ENCODE assay signal across 21 mouse cellular contexts in genomic region chr1:185358211-185358610, GRCm38 (mm10). TPM values are rescaled to one million over a fixed set of nuclear protein-coding genes. Genes with fewer than 3 reads are reported as not detected.
DNase-seq lines count a peak whose midpoint lies in the region; ATAC-seq lines count a peak whose summit lies in the region.
"Had no signal": no experiment of that assay in that cellular context is flagged by ENCODE, and none has a peak within 500 bp of the region (broad histone marks: within the 10 kb centered on the region; RNA-seq: fewer than 3 reads in every experiment).

No protein-coding gene starts in this region.

- H3K36me3 ChIP-seq in heart, embryonic 10.5 days: peaks cover 46% of the 10 kb centered on the region
- H3K36me3 ChIP-seq in heart, embryonic 12.5 days: peaks cover 38% of the 10 kb centered on the region
- peaks cover 4% of the 10 kb centered on the region for H3K36me3 ChIP-seq in midbrain, embryonic 11.5 days (ENCODE audit: control insufficient read depth, insufficient read depth, low read length)
- H3K36me3 ChIP-seq in midbrain, embryonic 14.5 days (ENCODE audit: control insufficient read depth, insufficient read depth, low read length): peaks cover 46% of the 10 kb centered on the region

- peak; percentile 79 for DNase-seq in heart, adult 11 months
- no peak for DNase-seq in heart, adult 18-20 months
- peak; percentile 61 for DNase-seq in heart, embryonic 10.5 days (ENCODE audit: low spot score)
- DNase-seq in midbrain, embryonic 11.5 days (ENCODE audit: low spot score, missing footprints): peak; percentile 14
- DNase-seq in midbrain, embryonic 14.5 days: no peak
- DNase-seq: adrenal gland, adult 2 months; adrenal gland, adult 8-10 months; adrenal gland, postnatal 10 days; adrenal gland, postnatal 14 days; adrenal gland, postnatal 25 days; adrenal gland, postnatal 36 days; B cell, adult 2 months; cerebellum, adult 11 months; cerebellum, adult 11-12 months; cerebellum, adult 18-20 months had no signal

- 0 out of 2 replicates have a peak, but pooled peaks cover 3% of the 10 kb centered on the region for H3K4me1 ChIP-seq in heart, embryonic 10.5 days
- peaks cover 7% of the 10 kb centered on the region; the same call in 1 of the 2 replicates for H3K4me1 ChIP-seq in heart, embryonic 12.5 days (replicated peaks)
- peaks cover 2% of the 10 kb centered on the region; the same call in 1 of the 2 replicates for H3K4me1 ChIP-seq in midbrain, embryonic 11.5 days (ENCODE audit: control insufficient read depth, insufficient read depth, low read length)
- H3K4me1 ChIP-seq in midbrain, embryonic 14.5 days (ENCODE audit: control insufficient read depth, insufficient read depth, low read length): peaks cover 4% of the 10 kb centered on the region

- H3K27me3 ChIP-seq in heart, embryonic 10.5 days (ENCODE audit: insufficient read depth, poor library complexity, severe bottlenecking): no peaks in the 10 kb centered on the region
- no peaks in the 10 kb centered on the region for H3K27me3 ChIP-seq in heart, embryonic 12.5 days (replicated peaks)
- no peaks in the 10 kb centered on the region for H3K27me3 ChIP-seq in midbrain, embryonic 11.5 days (ENCODE audit: control insufficient read depth, insufficient read depth, low read length)
- H3K27me3 ChIP-seq in midbrain, embryonic 14.5 days (ENCODE audit: control insufficient read depth, insufficient read depth, low read length): no peaks in the 10 kb centered on the region
- H3K27me3 ChIP-seq: CH12.LX, Patski had no signal

- no peaks in the 10 kb centered on the region for H3K9me3 ChIP-seq in heart, embryonic 10.5 days
- no peaks in the 10 kb centered on the region for H3K9me3 ChIP-seq in heart, embryonic 12.5 days (replicated peaks)
- no peaks in the 10 kb centered on the region for H3K9me3 ChIP-seq in midbrain, embryonic 11.5 days (ENCODE audit: control insufficient read depth, low read length)
- no peaks in the 10 kb centered on the region for H3K9me3 ChIP-seq in midbrain, embryonic 14.5 days (ENCODE audit: control insufficient read depth, low read length)
- H3K9me3 ChIP-seq: G1E had no signal

- ATAC-seq in heart, embryonic 12.5 days (ENCODE audit: insufficient number of reproducible peaks, low FRiP score): no peak
- no peak for ATAC-seq in midbrain, embryonic 11.5 days (ENCODE audit: low FRiP score)
- no peak for ATAC-seq in midbrain, embryonic 14.5 days (ENCODE audit: low FRiP score, low TSS enrichment)
- ATAC-seq: activated CD4-positive, CD25-positive, alpha-beta regulatory T cell, adult 4 months; CD4-positive, CD25-positive, alpha-beta regulatory T cell, adult 4 months; Patski had no signal

- no peak overlapping the region for H3K4me2 ChIP-seq in heart, embryonic 12.5 days
- H3K4me2 ChIP-seq in midbrain, embryonic 11.5 days: no peak overlapping the region
- H3K4me2 ChIP-seq in midbrain, embryonic 14.5 days (ENCODE audit: low read length): no peak overlapping the region

- WGBS in heart, embryonic 10.5 days: 82% methylated on average over 4 of the region's 4 CpGs
- WGBS in heart, embryonic 12.5 days: 80% methylated on average over 4 of the region's 4 CpGs
- 89% methylated on average over 4 of the region's 4 CpGs for WGBS in midbrain, embryonic 11.5 days
- WGBS in midbrain, embryonic 14.5 days: 92% methylated on average over 4 of the region's 4 CpGs

- H3K9ac ChIP-seq in heart, embryonic 12.5 days: no peak overlapping the region
- no peak overlapping the region for H3K9ac ChIP-seq in midbrain, embryonic 11.5 days (ENCODE audit: low read length)
- no peak overlapping the region for H3K9ac ChIP-seq in midbrain, embryonic 14.5 days (replicated peaks; ENCODE audit: low read length)

- no peak overlapping the region for H3K4me3 ChIP-seq in heart, embryonic 10.5 days
- H3K4me3 ChIP-seq in heart, embryonic 12.5 days: no peak overlapping the region
- H3K4me3 ChIP-seq in midbrain, embryonic 11.5 days (ENCODE audit: low read depth, low read length): no peak overlapping the region
- no peak overlapping the region for H3K4me3 ChIP-seq in midbrain, embryonic 14.5 days (replicated peaks; ENCODE audit: low read depth, low read length)

- H3K27ac ChIP-seq in heart, embryonic 10.5 days: no peak overlapping the region
- no peak overlapping the region for H3K27ac ChIP-seq in heart, embryonic 12.5 days (ENCODE audit: poor library complexity, severe bottlenecking)
- no peak overlapping the region for H3K27ac ChIP-seq in midbrain, embryonic 11.5 days (ENCODE audit: low read depth, low read length)
- no peak overlapping the region for H3K27ac ChIP-seq in midbrain, embryonic 14.5 days (replicated peaks; ENCODE audit: low read depth, low read length)

RNA-seq across cellular contexts. Expression of gene Eprs, which starts 4.6 kb away (rescaled TPM):
- 10 to 100 TPM; 76.2 TPM for total RNA-seq in heart, adult 18-20 months (2021)
- polyA plus RNA-seq in heart, embryonic 10.5 days (2016; fragmentation: Nextera tagmentation; extraction: Ambion mirVana): 135 and 151 TPM in 2 replicates
- 110 and 115 TPM in 2 replicates for polyA plus RNA-seq in heart, embryonic 12.5 days (2016; fragmentation: Nextera tagmentation; extraction: Ambion mirVana)
- polyA plus RNA-seq in midbrain, embryonic 11.5 days (2014; fragmentation: Nextera tagmentation; extraction: Ambion mirVana): 140 TPM in 2 replicates
- 129 and 150 TPM in 2 replicates for polyA plus RNA-seq in midbrain, embryonic 14.5 days (2014; fragmentation: Nextera tagmentation; extraction: Ambion mirVana)

RNA-seq across cellular contexts. Expression of gene Bpnt1, which starts 26.3 kb away (rescaled TPM):
- total RNA-seq in heart, adult 18-20 months (2021): 10 to 100 TPM; 27.8 to 28.1 TPM
- polyA plus RNA-seq in heart, embryonic 10.5 days (2016; fragmentation: Nextera tagmentation; extraction: Ambion mirVana): 38.5 and 39.9 TPM in 2 replicates
- polyA plus RNA-seq in heart, embryonic 12.5 days (2016; fragmentation: Nextera tagmentation; extraction: Ambion mirVana): 28.6 and 29.0 TPM in 2 replicates
- 22.5 and 26.3 TPM in 2 replicates for polyA plus RNA-seq in midbrain, embryonic 11.5 days (2014; fragmentation: Nextera tagmentation; extraction: Ambion mirVana)
- 27.2 and 29.0 TPM in 2 replicates for polyA plus RNA-seq in midbrain, embryonic 14.5 days (2014; fragmentation: Nextera tagmentation; extraction: Ambion mirVana)

RNA-seq across cellular contexts. Expression of gene Iars2, which starts 29.0 kb away (rescaled TPM):
- total RNA-seq in heart, adult 18-20 months (2021): 10 to 100 TPM; 74.5 to 85.3 TPM
- polyA plus RNA-seq in heart, embryonic 10.5 days (2016; fragmentation: Nextera tagmentation; extraction: Ambion mirVana): 31.7 and 43.8 TPM in 2 replicates
- polyA plus RNA-seq in heart, embryonic 12.5 days (2016; fragmentation: Nextera tagmentation; extraction: Ambion mirVana): 45.3 and 46.9 TPM in 2 replicates
- 24.3 and 26.3 TPM in 2 replicates for polyA plus RNA-seq in midbrain, embryonic 11.5 days (2014; fragmentation: Nextera tagmentation; extraction: Ambion mirVana)
- 14.0 and 22.3 TPM in 2 replicates for polyA plus RNA-seq in midbrain, embryonic 14.5 days (2014; fragmentation: Nextera tagmentation; extraction: Ambion mirVana)

Comparison
In these comparisons a context has a peak if more than half of its experiments do, and no peak if none do; other contexts are left out.
1. DNase-seq: peak in heart, adult 11 months (single experiment), heart, embryonic 10.5 days (single experiment) and midbrain, embryonic 11.5 days (single experiment); none in heart, adult 18-20 months (0 of 2) and midbrain, embryonic 14.5 days (single experiment).